Mouse (Mus musculus) spleen, postnatal 10 days (tissue): Measurements from ENCODE around the gene Rprml.

Experiments
- DNase-seq, 2 experiments: peaks; one replicate each; pipeline ENCODE4 v3.0.0; 2021 to 2022; ENCODE audit warnings: low spot score in 2 of 2

Rprml gene

DNA sequence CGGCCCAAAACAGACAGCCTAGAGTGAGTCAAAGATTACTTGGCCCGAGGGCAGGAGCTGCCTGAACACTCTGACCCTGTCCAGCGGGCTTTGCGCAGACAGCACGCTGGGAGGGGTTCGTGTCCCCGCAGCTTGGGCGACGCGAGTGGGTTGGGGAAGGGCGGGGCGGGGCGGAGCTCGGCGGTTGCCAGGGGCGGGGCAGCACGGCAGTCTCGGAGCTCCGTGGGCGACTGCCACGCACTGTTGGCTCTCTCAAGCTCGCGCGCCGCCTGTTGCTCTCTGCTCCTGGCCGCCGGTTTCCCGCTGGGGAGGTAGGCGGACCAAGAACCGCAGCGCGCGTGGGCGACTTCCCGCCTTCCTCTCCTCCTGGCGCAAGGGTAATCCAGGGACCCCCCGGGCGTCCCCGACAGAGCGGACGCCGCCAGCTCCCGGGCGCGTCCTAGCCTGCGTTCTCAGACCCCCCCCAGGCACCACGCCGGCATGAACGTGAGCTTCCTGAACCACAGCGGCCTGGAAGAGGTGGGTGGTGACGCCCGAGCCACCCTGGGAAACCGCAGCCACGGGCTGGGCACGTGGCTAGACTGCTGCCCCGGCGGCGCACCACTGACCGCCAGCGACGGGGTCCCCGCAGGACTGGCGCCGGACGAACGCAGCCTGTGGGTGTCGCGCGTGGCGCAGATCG, at the start of gene Rprml:
TSS of gene Rprml (plus strand) at position 270 of the 682 bp plus-strand sequence.
- no peak for DNase-seq

DNA sequence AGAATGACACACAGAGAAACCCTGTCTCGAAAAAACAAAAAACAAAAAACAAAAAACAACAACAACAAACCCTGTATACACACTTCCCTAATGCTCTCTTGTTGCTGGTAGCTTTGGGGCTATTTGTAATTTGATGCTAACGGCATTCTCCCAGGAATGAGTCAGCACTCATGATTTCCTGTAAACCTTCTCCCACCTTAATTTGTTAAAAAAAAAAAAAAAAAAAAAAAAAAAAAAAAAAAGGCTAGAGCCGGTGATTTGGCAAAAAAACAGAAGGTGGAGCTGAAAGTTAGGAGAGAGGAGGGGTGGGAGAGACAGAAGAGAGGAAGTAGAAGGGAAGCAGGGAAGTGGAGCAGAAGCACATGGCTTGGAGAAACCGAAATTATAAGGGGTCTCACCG, 42.8 kb upstream of the Rprml start:
- DNase-seq: no peak

GRCm38 (mm10) chr11:103610772-103611171, 38.6 kb upstream of the Rprml start:
- DNase-seq: no peak

DNA sequence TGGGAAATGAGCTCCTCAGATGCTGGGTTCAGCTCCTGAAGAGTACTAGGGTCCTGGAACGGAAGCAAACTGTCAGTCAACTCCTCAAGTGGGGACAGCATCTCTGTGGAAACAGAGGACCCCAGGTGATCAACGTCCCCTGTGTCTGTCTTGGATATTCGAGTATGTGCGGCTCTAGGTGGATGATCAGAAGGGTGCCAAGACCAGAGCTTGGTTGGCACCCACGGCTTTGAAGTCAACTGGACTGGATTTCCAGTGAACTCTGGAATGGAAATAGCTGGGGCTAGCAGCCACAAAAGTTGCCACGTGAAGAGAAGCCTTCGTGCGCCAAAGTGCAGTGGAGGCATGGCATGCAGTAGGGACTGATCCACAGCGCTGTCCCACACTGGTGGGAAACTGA, 28.3 kb upstream of the Rprml start, which contains the start of gene Gm884:
TSS of gene Gm884 (minus strand) at position 101 of the 400 bp plus-strand sequence.
- DNase-seq: no peak

DNA sequence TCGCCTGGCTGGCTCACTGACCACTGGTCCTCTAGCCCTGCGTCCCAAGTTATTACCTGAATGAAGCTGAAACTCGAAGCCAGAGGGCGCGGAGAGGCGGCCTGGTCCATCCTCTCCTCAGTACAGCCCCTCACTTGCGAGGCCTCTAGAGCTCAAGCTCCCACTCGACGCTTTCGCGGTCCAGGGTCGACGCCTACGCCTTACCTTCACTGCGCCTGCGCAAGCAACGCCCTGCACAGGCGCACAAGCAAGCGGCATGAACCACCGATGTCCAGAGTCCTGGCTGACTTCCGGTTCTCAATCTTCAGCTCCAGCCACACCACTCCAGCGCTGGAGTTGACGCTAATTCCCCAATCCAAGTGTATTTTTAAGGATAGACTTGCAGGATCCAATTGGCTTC, 21.9 kb upstream of the Rprml start:
- DNase-seq: no peak

GRCm38 (mm10) chr11:103634806-103635205, 14.6 kb upstream of the Rprml start:
- no peak for DNase-seq

DNA sequence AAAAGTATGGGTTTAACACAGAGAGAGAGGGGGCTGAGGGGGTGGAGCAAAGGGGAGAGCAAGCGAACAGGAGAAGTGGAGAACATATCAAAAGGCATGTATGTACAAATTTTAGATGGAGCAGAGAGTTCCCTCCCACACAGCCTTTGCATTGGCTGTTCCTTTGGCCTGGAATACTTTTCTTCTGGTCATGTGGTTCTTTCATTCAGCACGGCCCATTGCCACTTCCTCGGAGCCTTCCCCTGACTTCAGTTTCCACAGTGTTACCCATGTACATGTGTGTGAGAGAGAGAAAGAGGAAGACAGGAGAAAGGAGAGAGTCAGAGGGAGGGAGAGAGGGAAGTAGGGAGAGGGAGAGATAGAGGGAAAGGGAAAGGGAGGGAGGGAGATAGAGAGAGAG, 13.9 kb upstream of the Rprml start:
- DNase-seq: no peak

GRCm38 (mm10) chr11:103636261-103636660, 13.1 kb upstream of the Rprml start:
- DNase-seq: no peak

GRCm38 (mm10) chr11:103638790-103639189, 10.6 kb upstream of the Rprml start, which contains the start of gene Lyzl6:
Gene Lyzl6, minus strand, starts transcription at chr11:103638890.
- no peak for DNase-seq

DNA sequence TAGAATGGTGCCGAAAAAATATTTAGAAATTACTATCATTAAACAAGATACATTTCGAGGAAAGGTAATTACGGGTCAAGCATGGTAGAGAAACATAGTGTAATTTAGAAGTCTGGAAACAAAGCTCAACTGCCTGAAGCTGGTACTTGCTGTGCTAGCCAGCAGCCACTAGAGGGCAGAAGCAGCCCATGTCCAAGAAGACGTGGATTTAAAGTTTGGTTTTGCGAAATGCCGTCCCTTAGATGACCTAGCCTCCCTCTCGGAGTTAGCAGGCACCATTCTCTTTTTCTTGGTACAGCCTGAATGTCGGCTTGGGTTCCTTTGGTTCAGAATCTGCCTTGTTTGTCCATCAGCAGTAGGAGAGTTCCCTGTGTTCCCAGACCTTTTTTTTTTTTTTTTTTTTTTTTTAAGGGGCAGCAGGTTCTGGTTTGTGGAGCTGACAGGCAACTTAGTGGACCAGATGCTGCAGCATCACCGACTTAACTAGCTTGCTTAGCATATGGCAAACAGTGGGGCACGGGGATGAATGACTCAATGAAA, 9.9 kb upstream of the Rprml start:
- DNase-seq: peak in 1 of 2 experiments; percentile 48

DNA sequence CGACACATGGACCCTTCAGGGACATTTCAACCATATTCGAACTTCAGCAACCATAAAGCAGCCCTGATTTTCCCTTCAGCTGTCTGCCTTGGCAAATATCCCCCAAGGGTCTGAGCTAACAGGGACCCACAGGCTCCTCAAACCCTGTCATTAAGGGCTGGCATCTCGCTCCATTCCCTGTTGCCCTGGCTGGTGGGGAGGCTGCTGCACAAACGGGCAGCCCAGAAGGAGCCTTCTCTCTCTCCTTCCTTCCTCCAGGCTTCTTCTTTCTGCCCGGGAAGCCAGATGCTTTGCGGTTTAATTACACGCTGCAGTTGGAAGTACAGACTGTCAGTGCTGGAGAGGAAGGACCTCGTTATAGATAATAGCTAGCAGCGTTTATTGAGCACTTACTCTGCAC, 6.2 kb upstream of the Rprml start:
- no peak for DNase-seq

DNA sequence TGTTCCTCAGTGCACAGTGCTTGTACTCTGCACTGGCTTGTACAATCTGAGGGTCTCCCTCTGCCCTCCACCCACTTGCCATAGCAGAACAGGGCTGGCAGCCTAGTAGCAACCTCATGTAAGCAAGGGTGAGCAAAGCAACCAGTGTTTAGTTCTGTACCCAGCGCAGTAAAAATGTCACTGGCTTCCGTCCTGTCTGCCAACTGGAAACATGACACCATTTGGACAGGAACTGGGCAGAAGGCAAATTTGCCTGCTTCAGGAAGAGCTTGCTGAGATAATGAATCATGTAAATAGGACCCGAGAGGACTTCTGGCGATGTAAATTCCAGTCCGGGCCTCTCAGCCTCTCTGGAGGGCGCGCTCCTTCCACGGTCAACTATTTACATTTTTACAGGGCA, 3.6 kb upstream of the Rprml start:
- no peak for DNase-seq

DNA sequence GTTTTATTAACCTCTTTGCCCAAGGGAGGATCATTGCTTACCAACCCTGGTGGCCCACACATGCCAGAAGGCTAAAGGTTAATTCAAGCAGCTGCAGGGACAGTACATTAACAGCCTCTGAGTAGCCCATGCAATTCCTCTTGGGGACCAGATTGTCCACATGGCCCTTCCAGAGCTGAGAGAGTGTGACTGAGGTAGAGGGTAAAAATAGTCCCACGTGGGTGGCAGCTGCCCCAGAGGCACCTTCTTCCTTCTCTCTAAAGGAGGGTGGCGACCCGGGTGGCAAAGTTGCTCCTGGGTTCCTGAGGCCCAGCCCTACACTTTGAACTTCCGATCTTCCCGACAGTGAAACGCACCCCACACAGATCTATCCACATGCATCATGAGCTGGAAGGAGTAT, 3.1 kb upstream of the Rprml start:
- peak in 1 of 2 experiments; percentile 5 for DNase-seq

- DNase-seq: no peak
Observed at GRCm38 (mm10) chr11:103647921-103648620, 1.3 kb upstream of the Rprml start.

DNA sequence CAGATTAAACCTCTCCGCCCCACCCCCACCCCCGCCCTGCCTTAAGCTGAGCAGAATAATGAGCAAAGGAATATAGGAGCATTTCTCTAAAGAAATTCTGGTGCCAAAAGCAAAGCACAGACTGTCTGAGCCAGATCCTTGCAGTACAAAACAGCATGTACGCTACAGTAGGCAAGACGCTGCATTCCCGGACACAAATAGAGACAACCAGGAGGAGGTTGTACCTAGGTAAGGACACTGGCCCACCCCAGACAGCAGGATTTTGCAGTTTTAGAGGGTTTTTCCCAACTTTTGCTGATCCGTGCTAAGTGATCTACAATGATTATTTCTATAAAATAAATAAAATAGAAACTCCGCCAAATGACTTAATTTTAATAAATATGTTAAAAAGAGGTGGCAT, 714 bp upstream of the Rprml start:
- DNase-seq: no peak

- DNase-seq: no peak
Observed at GRCm38 (mm10) chr11:103649983-103650493, 668 bp downstream of the Rprml start.

- DNase-seq: no peak
Observed at GRCm38 (mm10) chr11:103651426-103651825, 2.1 kb downstream of the Rprml start.

GRCm38 (mm10) chr11:103653359-103653965, 4.1 kb downstream of the Rprml start:
- no peak for DNase-seq

DNA sequence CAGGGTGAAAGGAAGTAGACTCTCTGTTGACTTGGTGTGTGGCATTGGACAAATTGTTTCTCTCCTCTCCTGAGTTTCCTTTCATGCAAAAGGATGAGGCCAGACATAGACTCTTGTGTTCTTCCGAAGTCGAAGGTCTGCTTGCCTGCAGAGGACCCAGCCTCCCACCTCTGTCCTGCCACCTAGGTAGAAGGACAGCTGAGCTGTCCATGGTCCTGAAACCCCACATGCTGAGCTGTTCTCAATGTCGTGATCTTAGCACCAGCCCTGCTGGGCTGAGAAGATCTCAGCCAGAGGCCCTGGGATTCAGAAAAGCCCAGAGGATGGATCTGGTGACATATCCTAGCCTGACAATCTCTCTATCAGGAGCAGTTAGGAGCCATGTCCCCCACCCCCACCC, 7.2 kb downstream of the Rprml start:
- DNase-seq: peak in 1 of 2 experiments; percentile 52

GRCm38 (mm10) chr11:103658189-103658588, 8.8 kb downstream of the Rprml start:
- DNase-seq: no peak

DNA sequence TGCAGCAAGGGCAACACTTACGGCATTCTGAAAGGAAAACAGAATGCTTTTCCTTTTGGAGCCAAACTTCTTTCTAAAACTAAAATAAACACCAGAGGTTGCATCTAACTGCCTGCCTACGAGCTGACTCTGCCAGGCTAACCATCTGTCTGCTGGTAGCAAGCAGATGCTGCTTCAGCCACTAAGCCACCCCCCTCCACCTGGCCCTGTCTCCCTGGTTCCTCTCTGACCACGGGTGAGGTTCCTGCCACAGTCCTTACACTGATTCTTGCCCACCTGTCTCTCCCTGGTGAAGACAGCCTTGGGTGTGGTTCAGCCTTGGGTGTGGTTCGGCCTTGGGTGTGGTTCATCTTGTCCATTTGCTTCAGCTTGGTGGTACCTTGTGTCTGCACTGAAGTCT, 12.5 kb downstream of the Rprml start:
- DNase-seq: no peak

DNA sequence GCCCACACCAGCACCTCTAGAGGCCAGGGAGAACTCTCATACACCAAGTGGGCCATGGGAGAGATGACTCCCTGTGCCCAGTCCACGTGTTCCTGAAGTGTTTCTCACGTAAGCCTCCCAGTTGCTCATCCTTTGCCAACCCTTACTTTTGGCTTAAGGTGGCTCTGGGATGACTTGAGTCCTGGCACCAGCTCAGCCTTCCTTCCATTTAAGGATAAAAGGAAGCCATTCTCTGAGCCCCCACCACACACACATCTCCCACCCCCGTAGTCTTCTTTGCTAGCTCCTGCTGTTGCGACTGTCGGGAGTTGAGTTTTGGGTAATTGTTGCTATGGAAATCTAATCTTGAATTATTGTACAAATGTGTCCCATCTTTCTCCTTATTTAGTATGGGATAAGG, 13.2 kb downstream of the Rprml start:
- no peak for DNase-seq
